In genomic region chr7:31070324-31070723, GRCm38 (mm10) we compare ENCODE assay signal across 30 mouse cellular contexts. TPM values are rescaled to one million over a fixed set of nuclear protein-coding genes. Genes with fewer than 3 reads are reported as not detected.
DNase-seq lines count a peak whose midpoint lies in the region; ATAC-seq and TF ChIP-seq lines count a peak whose summit lies in the region.
"Had no signal": no experiment of that assay in that cellular context is flagged by ENCODE, and none has a peak within 500 bp of the region (broad histone marks: within the 10 kb centered on the region; RNA-seq: fewer than 3 reads in every experiment).

No protein-coding gene starts in this region.

- no peak for ATAC-seq in cerebellum, adult (ENCODE audit: insufficient number of reproducible peaks, low FRiP score, low TSS enrichment)
- ATAC-seq in midbrain, embryonic 11.5 days (ENCODE audit: low FRiP score) = no peak
- ATAC-seq in midbrain, embryonic 13.5 days = no peak
- ATAC-seq: forebrain, embryonic 14.5 days; forebrain, postnatal 0 days; hindbrain, embryonic 16.5 days; intestine, embryonic 15.5 days; Patski had no signal

- no peaks in the 10 kb centered on the region for H3K9me3 ChIP-seq in midbrain, embryonic 11.5 days (ENCODE audit: control insufficient read depth, low read length)
- no peaks in the 10 kb centered on the region for H3K9me3 ChIP-seq in midbrain, embryonic 13.5 days
- H3K9me3 ChIP-seq: embryonic facial prominence, embryonic 12.5 days; embryonic facial prominence, embryonic 15.5 days; heart, embryonic 15.5 days; intestine, embryonic 15.5 days had no signal

- H3K4me1 ChIP-seq in midbrain, embryonic 11.5 days (ENCODE audit: control insufficient read depth, insufficient read depth, low read length) = no peaks in the 10 kb centered on the region
- H3K4me1 ChIP-seq in midbrain, embryonic 13.5 days (replicated peaks) = no peaks in the 10 kb centered on the region

- H3K4me2 ChIP-seq in midbrain, embryonic 11.5 days = no peak overlapping the region
- H3K4me2 ChIP-seq in midbrain, embryonic 13.5 days (replicated peaks) = no peak overlapping the region
- H3K4me2 ChIP-seq: embryonic facial prominence, embryonic 12.5 days; embryonic facial prominence, embryonic 15.5 days; heart, embryonic 11.5 days; heart, embryonic 15.5 days; hindbrain, embryonic 13.5 days; intestine, embryonic 15.5 days had no signal

- no peak overlapping the region for H3K9ac ChIP-seq in midbrain, embryonic 11.5 days (ENCODE audit: low read length)
- H3K9ac ChIP-seq in midbrain, embryonic 13.5 days (replicated peaks) = no peak overlapping the region
- H3K9ac ChIP-seq: embryonic facial prominence, embryonic 12.5 days; embryonic facial prominence, embryonic 15.5 days; forebrain, postnatal 0 days; heart, embryonic 15.5 days; hindbrain, embryonic 13.5 days; intestine, embryonic 15.5 days had no signal

- peak; percentile 60 for DNase-seq in cerebellum, adult 9-11 months
- DNase-seq in cerebellum, postnatal 36 days = peak; percentile 37 to 47
- DNase-seq in cerebellum, adult 11 months = no peak
- no peak for DNase-seq in layer of hippocampus, adult 2 months (ENCODE audit: low spot score in 2 of 2)
- no peak for DNase-seq in layer of hippocampus, adult 9-10 months (ENCODE audit: low spot score)
- DNase-seq in midbrain, embryonic 11.5 days (ENCODE audit: low spot score, missing footprints) = peak; percentile 8
- DNase-seq: adrenal gland, postnatal 10 days; adrenal gland, postnatal 36 days; B cell, adult 2 months; forebrain, postnatal 0 days; gastrocnemius, adult 2 months; gastrocnemius, postnatal 14 days; heart, adult 11 months; heart, postnatal 10 days; heart, postnatal 4 days; kidney, adult 11 months had no signal

- H3K36me3 ChIP-seq in midbrain, embryonic 11.5 days (ENCODE audit: control insufficient read depth, insufficient read depth, low read length) = no peaks in the 10 kb centered on the region
- no peaks in the 10 kb centered on the region for H3K36me3 ChIP-seq in midbrain, embryonic 13.5 days
- H3K36me3 ChIP-seq: embryonic facial prominence, embryonic 12.5 days; embryonic facial prominence, embryonic 15.5 days; G1E; heart, embryonic 15.5 days; hindbrain, embryonic 13.5 days; intestine, embryonic 15.5 days had no signal

- peak overlapping the region; percentile 70 for H3K27ac ChIP-seq in layer of hippocampus, adult 2 months
- no peak overlapping the region for H3K27ac ChIP-seq in midbrain, embryonic 11.5 days (ENCODE audit: low read depth, low read length)
- H3K27ac ChIP-seq in midbrain, embryonic 13.5 days = no peak overlapping the region
- H3K27ac ChIP-seq: embryonic facial prominence, embryonic 12.5 days; embryonic facial prominence, embryonic 15.5 days; gastrocnemius, adult 2 months; heart, embryonic 15.5 days; hindbrain, embryonic 13.5 days; intestine, embryonic 15.5 days had no signal

- H3K4me3 ChIP-seq in layer of hippocampus, adult 2 months = no peak overlapping the region
- no peak overlapping the region for H3K4me3 ChIP-seq in midbrain, embryonic 11.5 days (ENCODE audit: low read depth, low read length)
- H3K4me3 ChIP-seq in midbrain, embryonic 13.5 days (replicated peaks) = no peak overlapping the region
- H3K4me3 ChIP-seq: embryonic facial prominence, embryonic 12.5 days; embryonic facial prominence, embryonic 15.5 days; gastrocnemius, adult 2 months; heart, embryonic 15.5 days; hindbrain, embryonic 13.5 days; intestine, embryonic 15.5 days had no signal

- TF ChIP-seq CTCF in layer of hippocampus, adult 2 months (conservative IDR thresholded peaks at IDR 0.05) = no peak

- H3K27me3 ChIP-seq in midbrain, embryonic 11.5 days (ENCODE audit: control insufficient read depth, insufficient read depth, low read length) = no peaks in the 10 kb centered on the region
- no peaks in the 10 kb centered on the region for H3K27me3 ChIP-seq in midbrain, embryonic 13.5 days
- H3K27me3 ChIP-seq: embryonic facial prominence, embryonic 12.5 days; embryonic facial prominence, embryonic 15.5 days; heart, embryonic 15.5 days; hindbrain, embryonic 13.5 days; intestine, embryonic 15.5 days; Patski had no signal

- WGBS in midbrain, embryonic 11.5 days = 80% methylated on average over 6 of the region's 6 CpGs
- 87% methylated on average over 6 of the region's 6 CpGs for WGBS in midbrain, embryonic 13.5 days

RNA-seq across cellular contexts. Expression of gene Fxyd3, which starts 6.2 kb away (rescaled TPM):
- 1 to 10 TPM in 1 of 2 experiments, not detected in 1; 1.7 TPM for total RNA-seq in layer of hippocampus, adult 2 months (2021)
- polyA plus RNA-seq in midbrain, embryonic 11.5 days (2014; fragmentation: Nextera tagmentation; extraction: Ambion mirVana) = 1.8 and 2.3 TPM in 2 replicates
- polyA plus RNA-seq in midbrain, embryonic 13.5 days (2015; fragmentation: Nextera tagmentation; extraction: Ambion mirVana) = 0.47 TPM in 1 of 2 replicates, not detected in the other
- total RNA-seq: CH12.LX; common myeloid progenitor, adult 5-6 weeks; forebrain, postnatal 0 days had no signal
- polyA plus RNA-seq: forebrain, embryonic 14.5 days; forebrain, postnatal 0 days; G1E; Patski had no signal

RNA-seq across cellular contexts. Expression of gene Lgi4, which starts 11.2 kb away (rescaled TPM):
- 10 to 100 TPM; 37.9 to 41.9 TPM for total RNA-seq in layer of hippocampus, adult 2 months (2021)
- polyA plus RNA-seq in midbrain, embryonic 11.5 days (2014; fragmentation: Nextera tagmentation; extraction: Ambion mirVana) = 0.58 and 0.85 TPM in 2 replicates
- polyA plus RNA-seq in midbrain, embryonic 13.5 days (2015; fragmentation: Nextera tagmentation; extraction: Ambion mirVana) = 0.16 and 0.30 TPM in 2 replicates
- total RNA-seq: CH12.LX; common myeloid progenitor, adult 5-6 weeks had no signal
- polyA plus RNA-seq: G1E had no signal

RNA-seq across cellular contexts. Expression of gene Fxyd1, which starts 13.3 kb away (rescaled TPM):
- total RNA-seq in layer of hippocampus, adult 2 months (2021) = 100 to 1,000 TPM in 1 of 2 experiments, 10 to 100 TPM in 1; 90.9 to 114 TPM
- polyA plus RNA-seq in midbrain, embryonic 11.5 days (2014; fragmentation: Nextera tagmentation; extraction: Ambion mirVana) = 4.8 and 5.4 TPM in 2 replicates
- polyA plus RNA-seq in midbrain, embryonic 13.5 days (2015; fragmentation: Nextera tagmentation; extraction: Ambion mirVana) = 5.2 and 5.6 TPM in 2 replicates
- total RNA-seq: CH12.LX, G1E had no signal
- polyA plus RNA-seq: G1E, Patski had no signal

RNA-seq across cellular contexts. Expression of gene Fxyd7, which starts 19.1 kb away (rescaled TPM):
- 100 to 1,000 TPM; 117 to 121 TPM for total RNA-seq in layer of hippocampus, adult 2 months (2021)
- 5.4 and 6.2 TPM in 2 replicates for polyA plus RNA-seq in midbrain, embryonic 11.5 days (2014; fragmentation: Nextera tagmentation; extraction: Ambion mirVana)
- polyA plus RNA-seq in midbrain, embryonic 13.5 days (2015; fragmentation: Nextera tagmentation; extraction: Ambion mirVana) = 49.2 and 50.8 TPM in 2 replicates
- total RNA-seq: CH12.LX; common myeloid progenitor, adult 5-6 weeks; G1E had no signal
- polyA plus RNA-seq: G1E, Patski had no signal

RNA-seq across cellular contexts. Expression of gene Fxyd5, which starts 28.0 kb away (rescaled TPM):
- total RNA-seq in layer of hippocampus, adult 2 months (2021) = 10 to 100 TPM; 17.3 to 26.9 TPM
- 11.3 and 12.6 TPM in 2 replicates for polyA plus RNA-seq in midbrain, embryonic 11.5 days (2014; fragmentation: Nextera tagmentation; extraction: Ambion mirVana)
- 10.3 and 11.7 TPM in 2 replicates for polyA plus RNA-seq in midbrain, embryonic 13.5 days (2015; fragmentation: Nextera tagmentation; extraction: Ambion mirVana)

Comparison
In these comparisons a context has a peak if more than half of its experiments do, and no peak if none do; other contexts are left out.
1. DNase-seq: peak in cerebellum, adult 9-11 months (single experiment), cerebellum, postnatal 36 days (2 of 2) and midbrain, embryonic 11.5 days (single experiment); none in cerebellum, adult 11 months (single experiment), layer of hippocampus, adult 2 months (0 of 2) and layer of hippocampus, adult 9-10 months (single experiment).